22 mouse cellular contexts compared by ENCODE assay signal in genomic region chr11:23977096-23977495, GRCm38 (mm10).
DNase-seq lines count a peak whose midpoint lies in the region; ATAC-seq and TF ChIP-seq lines count a peak whose summit lies in the region.
"Had no signal": no experiment of that assay in that cellular context is flagged by ENCODE, and none has a peak within 500 bp of the region (broad histone marks: within the 10 kb centered on the region; RNA-seq: fewer than 3 reads in every experiment).

No protein-coding gene starts in this region.

- no peaks in the 10 kb centered on the region for H3K27me3 ChIP-seq in liver, postnatal 0 days (ENCODE audit: insufficient read depth, low read length)
- H3K27me3 ChIP-seq: heart, embryonic 15.5 days; liver, embryonic 15.5 days; stomach, embryonic 15.5 days had no signal

- intact Hi-C loops in left cerebral cortex, postnatal 14 days (cut with DNase I) = loop anchor here (10.0 kb wide), 1 partner anchor 158 kb away; no protein-coding TSS in a partner anchor

- H3K4me1 ChIP-seq in liver, postnatal 0 days (ENCODE audit: insufficient read depth) = no peaks in the 10 kb centered on the region
- H3K4me1 ChIP-seq: heart, embryonic 15.5 days; hindbrain, embryonic 10.5 days; liver, embryonic 15.5 days; stomach, embryonic 15.5 days had no signal

- no peak overlapping the region for H3K27ac ChIP-seq in liver, postnatal 0 days (ENCODE audit: low read depth)
- H3K27ac ChIP-seq: gastrocnemius, adult 2 months; heart, embryonic 15.5 days; hindbrain, embryonic 10.5 days; liver, embryonic 15.5 days; stomach, embryonic 15.5 days had no signal

- no peak overlapping the region for H3K9ac ChIP-seq in liver, postnatal 0 days (replicated peaks)
- H3K9ac ChIP-seq: heart, embryonic 15.5 days; liver, embryonic 15.5 days; stomach, embryonic 15.5 days had no signal

- no peak overlapping the region for H3K4me2 ChIP-seq in liver, postnatal 0 days (ENCODE audit: low read depth, low read length)
- H3K4me2 ChIP-seq: heart, embryonic 15.5 days; liver, embryonic 15.5 days; stomach, embryonic 15.5 days had no signal

- H3K4me3 ChIP-seq in liver, postnatal 0 days (ENCODE audit: low read depth, low read length) = no peak overlapping the region
- H3K4me3 ChIP-seq: gastrocnemius, adult 2 months; heart, embryonic 15.5 days; hindbrain, embryonic 10.5 days; liver, embryonic 15.5 days; stomach, embryonic 15.5 days had no signal

- no peak for TF ChIP-seq CTCF in liver, postnatal 0 days (IDR thresholded peaks at IDR 0.05; ENCODE audit: low read depth)

- no peak for TF ChIP-seq EP300 in liver, postnatal 0 days (IDR thresholded peaks at IDR 0.05; ENCODE audit: low read depth)

- no peaks in the 10 kb centered on the region for H3K9me3 ChIP-seq in liver, postnatal 0 days (ENCODE audit: low read length)
- H3K9me3 ChIP-seq: heart, embryonic 15.5 days; hindbrain, embryonic 10.5 days; liver, embryonic 15.5 days; stomach, embryonic 15.5 days had no signal

- ATAC-seq in liver, postnatal 0 days = no peak
- ATAC-seq: activated CD4-positive, CD25-positive, alpha-beta regulatory T cell, adult 4 months; forebrain, embryonic 14.5 days; Patski had no signal

- DNase-seq in layer of hippocampus, adult 9-11 months = peak; percentile 77
- DNase-seq in layer of hippocampus, postnatal 36 days = no peak
- DNase-seq in fat pad, adult 2 months (ENCODE audit: extremely low read depth, low read depth, low spot score) = peak; percentile 54
- peak; percentile 35 to 56 for DNase-seq in left cerebral cortex, postnatal 14 days (ENCODE audit: low spot score in 2 of 2)
- DNase-seq in telencephalon, adult 2 months (ENCODE audit: low read depth, low spot score) = peak; percentile 42
- no peak for DNase-seq in c-Kit-positive CD71-positive TER-119-positive erythroid progenitor cells, embryonic 14.5 days (ENCODE audit: low spot score)
- no peak for DNase-seq in liver, postnatal 0 days
- DNase-seq: adrenal gland, postnatal 14 days; cerebellum, adult 8-10 months; gastrocnemius, adult 2 months; heart, adult 18-20 months; kidney, adult 18-20 months; kidney, postnatal 14 days; lung, postnatal 10 days; thymus, postnatal 14 days had no signal

- WGBS in liver, postnatal 0 days (ENCODE audit: insufficient replicate concordance) = 44% methylated on average over 8 of the region's 8 CpGs

- H3K36me3 ChIP-seq in liver, postnatal 0 days (replicated peaks; ENCODE audit: insufficient read depth, low read length) = no peaks in the 10 kb centered on the region
- H3K36me3 ChIP-seq: heart, embryonic 15.5 days; hindbrain, embryonic 10.5 days; liver, embryonic 15.5 days; stomach, embryonic 15.5 days had no signal

Comparison
In these comparisons a context has a peak if more than half of its experiments do, and no peak if none do; other contexts are left out.
1. DNase-seq: peak in layer of hippocampus, adult 9-11 months (single experiment), fat pad, adult 2 months (single experiment), left cerebral cortex, postnatal 14 days (2 of 2) and telencephalon, adult 2 months (single experiment); none in layer of hippocampus, postnatal 36 days (0 of 2), c-Kit-positive CD71-positive TER-119-positive erythroid progenitor cells, embryonic 14.5 days (single experiment) and liver, postnatal 0 days (single experiment).